Mouse (Mus musculus): ENCODE data around the gene S100a6.

Gene S100a6

GRCm38 (mm10) chr3:90600458-90601195 is 12.1 kb upstream of the S100a6 start:
- in situ Hi-C loops (cut with MboI, MseI), result loop anchor here (5.0 kb wide), 1 partner anchor 83 kb away; no protein-coding TSS in a partner anchor

- in situ Hi-C loops (cut with MboI, MseI), result loop anchor here (5.0 kb wide), 1 partner anchor 84 kb away; no protein-coding TSS in a partner anchor
These were observed 11.1 kb upstream of the S100a6 start, which contains the start of gene Gm42674 for GRCm38 (mm10) chr3:90601486-90602110. Gm42674 (plus strand) TSS chr3:90601904.

GRCm38 (mm10) chr3:90603623-90604022 is 9.1 kb upstream of the S100a6 start, which contains the start of gene S100a4:
S100a4 (plus strand) TSS chr3:90603771.
- in situ Hi-C loops (cut with MboI, MseI), result loop anchor here (5.0 kb wide), 1 partner anchor 86 kb away; no protein-coding TSS in a partner anchor

GRCm38 (mm10) chr3:90604416-90604815 is 8.3 kb upstream of the S100a6 start:
- in situ Hi-C loops (cut with MboI, MseI), result loop anchor here (5.0 kb wide), 1 partner anchor 87 kb away; no protein-coding TSS in a partner anchor

- in situ Hi-C loops (cut with MboI, MseI), result no loop called here
These were observed 7.6 kb upstream of the S100a6 start for GRCm38 (mm10) chr3:90605049-90605448.

GRCm38 (mm10) chr3:90605736-90606135 is 6.9 kb upstream of the S100a6 start:
- in situ Hi-C loops (cut with MboI, MseI), result no loop called here

GRCm38 (mm10) chr3:90606185-90606584 is 6.5 kb upstream of the S100a6 start:
- in situ Hi-C loops (cut with MboI, MseI), result no loop called here

- in situ Hi-C loops (cut with MboI, MseI), result no loop called here
These were observed 5.3 kb upstream of the S100a6 start for GRCm38 (mm10) chr3:90607361-90607760.

- in situ Hi-C loops (cut with MboI, MseI), result no loop called here
These were observed 4.5 kb upstream of the S100a6 start, which contains the start of gene S100a5 for GRCm38 (mm10) chr3:90608223-90608622. S100a5 (plus strand) TSS chr3:90608523.

GRCm38 (mm10) chr3:90609102-90609501 is 3.6 kb upstream of the S100a6 start:
- in situ Hi-C loops (cut with MboI, MseI), result no loop called here

GRCm38 (mm10) chr3:90611494-90611893 is 1.2 kb upstream of the S100a6 start:
- in situ Hi-C loops (cut with MboI, MseI), result no loop called here

GRCm38 (mm10) chr3:90612061-90612460 is 621 bp upstream of the S100a6 start:
- in situ Hi-C loops (cut with MboI, MseI), result no loop called here

GRCm38 (mm10) chr3:90613461-90614147 is 922 bp downstream of the S100a6 start:
- in situ Hi-C loops (cut with MboI, MseI), result no loop called here

- in situ Hi-C loops (cut with MboI, MseI), result no loop called here
These were observed 1.5 kb downstream of the S100a6 start for GRCm38 (mm10) chr3:90614148-90614530.

GRCm38 (mm10) chr3:90614611-90615251 is 2.0 kb downstream of the S100a6 start:
- in situ Hi-C loops (cut with MboI, MseI), result loop anchor here (5.0 kb wide), 1 partner anchor 32 kb away; no protein-coding TSS in a partner anchor

- in situ Hi-C loops (cut with MboI, MseI), result loop anchor here (5.0 kb wide), 1 partner anchor 33 kb away; no protein-coding TSS in a partner anchor
These were observed 2.7 kb downstream of the S100a6 start for GRCm38 (mm10) chr3:90615415-90615814.

GRCm38 (mm10) chr3:90615911-90616310 is 3.2 kb downstream of the S100a6 start:
- in situ Hi-C loops (cut with MboI, MseI), result loop anchor here (5.0 kb wide), 1 partner anchor 34 kb away; no protein-coding TSS in a partner anchor

GRCm38 (mm10) chr3:90617586-90617985 is 4.9 kb downstream of the S100a6 start:
- in situ Hi-C loops (cut with MboI, MseI), result loop anchor here (5.0 kb wide), 1 partner anchor 35 kb away; no protein-coding TSS in a partner anchor

GRCm38 (mm10) chr3:90621552-90621951 is 8.9 kb downstream of the S100a6 start:
- in situ Hi-C loops (cut with MboI, MseI), result no loop called here

- in situ Hi-C loops (cut with MboI, MseI), result no loop called here
These were observed 10.9 kb downstream of the S100a6 start for GRCm38 (mm10) chr3:90623435-90624071.

- in situ Hi-C loops (cut with MboI, MseI), result no loop called here
These were observed 12.8 kb downstream of the S100a6 start for GRCm38 (mm10) chr3:90625496-90625895.

All from T-helper 2 cell (primary cell).